Mouse (Mus musculus) myocyte (in vitro differentiated cells): ENCODE data around the gene Aqp7.

Experiments used
- CEBPB ChIP-seq: IDR thresholded peaks from 2 replicates; pipeline ENCODE4 v1.6.1; 2011; ENCODE audit warnings: mild to moderate bottlenecking, moderate library complexity; ENCODE audit not compliant: poor library complexity, insufficient read depth, severe bottlenecking
- MYOD1 ChIP-seq, 3 experiments: IDR thresholded peaks; one replicate each; pipeline ENCODE4 v1.6.1; 2011; ENCODE audit warnings: control low read depth in 2 of 3, low read depth in 2 of 3, mild to moderate bottlenecking in 2 of 3, moderate library complexity in 1 of 3; ENCODE audit not compliant: insufficient read length in 2 of 3, control insufficient read depth in 1 of 3
- POLR2A ChIP-seq: IDR thresholded peaks from one replicate; pipeline ENCODE4 v1.6.1; 2011; ENCODE audit warnings: low read depth, mild to moderate bottlenecking, control low read depth, moderate library complexity; ENCODE audit not compliant: insufficient read length
- USF1 ChIP-seq: IDR thresholded peaks from one replicate; pipeline ENCODE4 v1.6.1; 2011; ENCODE audit warnings: low read depth, mild to moderate bottlenecking, control low read depth, moderate library complexity

- TF ChIP-seq MYOD1 (IDR thresholded peaks at IDR 0.05; ENCODE audit: control insufficient read depth in 1 of 3, insufficient read length in 2 of 3, low read depth in 2 of 3) (no peak), USF1 (no peak), CEBPB (no peak), POLR2A (no peak)
Measured at GRCm38 (mm10) chr4:41015798-41016197, 32.1 kb downstream of the Aqp7 start.
